Mouse (Mus musculus): ENCODE results near the gene Col9a2. TPM values are rescaled to one million over a fixed set of nuclear protein-coding genes. Genes with fewer than 3 reads are reported as not detected.

Gene Col9a2
- polyA plus RNA-seq, 1 experiment from 2014 or later = 8.3 TPM

DNA sequence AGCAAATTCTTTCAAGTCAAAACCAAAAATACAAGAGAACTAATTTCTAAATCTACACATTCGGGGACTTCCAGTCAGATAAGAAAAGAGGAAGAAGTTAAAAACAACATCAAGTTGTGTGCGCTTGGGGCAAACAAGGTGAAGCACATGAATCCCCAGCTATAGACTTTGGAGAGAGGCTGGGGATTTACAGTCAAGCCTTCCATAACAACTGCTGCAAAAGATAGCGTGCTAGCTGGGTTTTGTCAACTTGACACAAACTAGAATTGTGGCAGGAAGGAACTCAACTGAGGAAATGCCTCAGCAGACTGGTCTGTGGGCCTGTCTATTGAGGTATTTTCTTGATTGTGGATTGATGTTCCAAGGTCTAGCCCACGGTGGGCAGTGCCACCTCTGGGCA lies 34.5 kb upstream of the Col9a2 start:
- H3K36me3 ChIP-seq (ENCODE audit: control insufficient read depth, insufficient read depth, low read length) = no peaks in the 10 kb centered on the region
- no peaks in the 10 kb centered on the region for H3K27me3 ChIP-seq (ENCODE audit: control insufficient read depth, insufficient read depth, low read length)
- H3K4me1 ChIP-seq (ENCODE audit: control insufficient read depth, insufficient read depth, low read length) = peaks cover 39% of the 10 kb centered on the region
- DNase-seq (no peak), ATAC-seq (ENCODE audit: low FRiP score, low TSS enrichment) (no peak)
- no peak overlapping the region for H3K9ac ChIP-seq (replicated peaks; ENCODE audit: low read length)
- H3K4me3 ChIP-seq (replicated peaks; ENCODE audit: low read depth, low read length) = no peak overlapping the region
- no peaks in the 10 kb centered on the region for H3K9me3 ChIP-seq (ENCODE audit: control insufficient read depth, low read length)
- peak overlapping the region; percentile 79 for H3K27ac ChIP-seq (replicated peaks; ENCODE audit: low read depth, low read length)
- WGBS = 90% methylated on average over 4 of the region's 4 CpGs
- no peak overlapping the region for H3K4me2 ChIP-seq (ENCODE audit: low read length)

DNA sequence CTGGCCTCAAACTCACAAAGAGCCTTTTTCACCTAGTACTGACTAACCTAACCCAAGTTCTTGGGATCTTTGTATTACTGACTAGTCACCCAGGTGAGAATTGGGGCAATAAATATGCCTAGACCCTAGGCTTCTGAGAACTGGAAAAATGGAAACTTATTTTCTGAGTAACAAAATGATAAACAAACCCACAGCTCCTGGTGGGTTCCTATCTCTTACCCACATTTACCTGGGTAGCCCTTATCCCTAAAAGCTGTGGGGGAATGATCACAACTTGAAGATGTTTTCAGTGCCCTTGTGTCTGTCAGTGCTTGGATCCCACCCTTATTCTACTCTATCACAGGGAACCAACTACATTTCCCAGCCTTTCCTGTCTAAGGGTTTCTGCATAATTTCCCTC lies 32.2 kb upstream of the Col9a2 start:
- Histone ChIP-seq H3K36me3 (ENCODE audit: control insufficient read depth, insufficient read depth, low read length) (no peaks in the 10 kb centered on the region), H3K27me3 (ENCODE audit: control insufficient read depth, insufficient read depth, low read length) (no peaks in the 10 kb centered on the region), H3K4me3 (replicated peaks; ENCODE audit: low read depth, low read length) (no peak overlapping the region), H3K9me3 (ENCODE audit: control insufficient read depth, low read length) (no peaks in the 10 kb centered on the region), H3K9ac (replicated peaks; ENCODE audit: low read length) (no peak overlapping the region), H3K4me1 (ENCODE audit: control insufficient read depth, insufficient read depth, low read length) (peaks cover 30% of the 10 kb centered on the region), H3K27ac (replicated peaks; ENCODE audit: low read depth, low read length) (no peak overlapping the region), H3K4me2 (ENCODE audit: low read length) (no peak overlapping the region)
- DNase-seq (no peak), ATAC-seq (ENCODE audit: low FRiP score, low TSS enrichment) (no peak)

DNA sequence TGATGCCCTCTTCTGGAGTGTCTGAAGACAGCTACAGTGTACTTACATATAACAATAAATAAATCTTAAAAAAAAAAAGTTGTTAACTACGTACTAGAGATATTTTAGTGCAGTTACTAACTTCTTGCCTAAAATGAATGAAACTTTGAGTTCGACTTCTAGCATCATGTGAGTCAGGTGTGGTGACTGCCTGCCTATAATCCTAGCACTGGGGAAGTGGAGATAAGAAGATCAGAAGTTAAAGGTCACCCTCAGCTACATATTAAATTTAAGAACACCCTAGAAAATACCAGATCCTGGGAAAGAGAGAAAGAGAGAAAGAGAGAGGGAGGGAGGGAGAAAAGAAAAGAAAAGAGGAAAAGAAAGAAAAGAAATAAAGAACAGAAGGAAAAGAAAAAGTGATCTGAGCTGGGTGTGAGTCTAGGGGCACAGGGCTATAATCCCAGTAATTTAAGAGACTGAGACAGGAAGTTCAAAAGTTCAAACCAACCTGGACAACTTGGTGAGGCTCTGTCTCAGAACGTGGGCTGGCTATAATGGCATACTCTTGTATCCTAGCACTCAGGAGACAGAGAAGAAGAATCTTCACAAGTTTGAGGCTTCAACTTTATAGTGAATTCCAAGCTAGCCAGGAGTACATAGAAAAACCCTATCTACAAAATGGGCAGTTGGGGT lies 31.0 kb upstream of the Col9a2 start:
- Histone ChIP-seq H3K36me3 (ENCODE audit: control insufficient read depth, insufficient read depth, low read length) (no peaks in the 10 kb centered on the region), H3K27me3 (ENCODE audit: control insufficient read depth, insufficient read depth, low read length) (no peaks in the 10 kb centered on the region), H3K9me3 (ENCODE audit: control insufficient read depth, low read length) (no peaks in the 10 kb centered on the region), H3K4me3 (replicated peaks; ENCODE audit: low read depth, low read length) (no peak overlapping the region), H3K4me2 (ENCODE audit: low read length) (no peak overlapping the region), H3K9ac (replicated peaks; ENCODE audit: low read length) (no peak overlapping the region), H3K4me1 (ENCODE audit: control insufficient read depth, insufficient read depth, low read length) (peaks cover 18% of the 10 kb centered on the region), H3K27ac (replicated peaks; ENCODE audit: low read depth, low read length) (no peak overlapping the region)
- ATAC-seq (ENCODE audit: low FRiP score, low TSS enrichment) = no peak
- no peak for DNase-seq
- WGBS = 84% methylated on average over 3 of the region's 3 CpGs

DNA sequence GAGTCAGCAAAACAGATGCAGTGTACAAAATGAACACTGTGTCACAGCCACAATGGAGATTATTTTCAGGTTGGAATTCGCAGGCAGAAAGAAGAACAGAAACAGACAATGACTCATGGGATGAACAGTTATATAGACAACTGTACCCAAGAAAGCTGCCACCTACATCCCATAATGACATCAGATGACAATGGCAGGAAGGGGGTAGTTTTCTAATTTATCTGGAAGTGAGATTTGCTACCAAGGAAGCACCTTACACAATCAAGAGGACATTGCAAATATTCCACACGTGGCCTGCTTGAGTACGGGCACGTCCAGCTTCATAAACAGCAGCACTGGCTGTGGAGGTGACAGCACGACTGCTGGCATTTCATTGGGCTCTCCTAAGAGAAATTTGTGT lies 30.0 kb upstream of the Col9a2 start:
- DNase-seq = no peak
- H3K36me3 ChIP-seq (ENCODE audit: control insufficient read depth, insufficient read depth, low read length) = no peaks in the 10 kb centered on the region
- no peaks in the 10 kb centered on the region for H3K9me3 ChIP-seq (ENCODE audit: control insufficient read depth, low read length)
- 88% methylated on average over 5 of the region's 5 CpGs for WGBS
- H3K27ac ChIP-seq (replicated peaks; ENCODE audit: low read depth, low read length) = no peak overlapping the region
- no peak overlapping the region for H3K4me3 ChIP-seq (replicated peaks; ENCODE audit: low read depth, low read length)
- peaks cover 10% of the 10 kb centered on the region for H3K4me1 ChIP-seq (ENCODE audit: control insufficient read depth, insufficient read depth, low read length)
- H3K9ac ChIP-seq (replicated peaks; ENCODE audit: low read length) = no peak overlapping the region
- no peaks in the 10 kb centered on the region for H3K27me3 ChIP-seq (ENCODE audit: control insufficient read depth, insufficient read depth, low read length)
- no peak for ATAC-seq (ENCODE audit: low FRiP score, low TSS enrichment)
- H3K4me2 ChIP-seq (ENCODE audit: low read length) = no peak overlapping the region

DNA sequence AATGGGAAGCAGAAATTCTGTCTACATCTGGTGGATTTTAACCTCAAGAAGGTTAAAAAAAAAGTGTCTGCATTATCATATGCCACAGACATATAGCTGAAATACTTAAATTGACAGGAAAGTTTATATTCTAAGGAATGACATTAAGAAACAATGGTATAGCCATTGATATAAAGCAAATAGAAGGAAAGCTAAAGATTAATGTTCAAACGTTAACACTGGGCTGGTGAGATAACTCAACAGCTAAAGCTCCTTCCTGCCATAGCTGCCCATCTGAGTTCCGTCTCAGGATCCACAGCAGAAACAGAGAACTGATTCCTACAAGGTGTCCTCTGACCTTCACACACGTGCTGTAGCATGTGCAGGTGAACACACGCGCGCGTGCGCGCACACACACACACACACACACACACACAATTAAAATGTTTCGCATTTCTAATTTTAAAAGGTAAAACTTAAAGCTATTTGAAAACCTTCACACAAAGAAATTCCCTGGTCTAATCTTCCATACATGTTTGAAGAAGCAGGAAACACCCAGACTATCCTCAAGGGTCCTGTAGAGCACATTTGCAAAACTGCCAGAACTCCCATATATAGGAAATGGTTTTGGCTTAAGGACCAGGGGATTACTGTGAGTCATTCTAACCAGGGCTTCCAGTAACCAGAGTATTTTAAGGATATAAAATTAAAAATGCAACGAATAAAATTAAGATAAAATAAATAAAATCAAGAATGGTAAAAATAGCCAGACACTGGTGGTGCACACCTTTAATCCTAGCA lies 28.2 kb upstream of the Col9a2 start:
- DNase-seq (no peak), ATAC-seq (ENCODE audit: low FRiP score, low TSS enrichment) (no peak)
- H3K4me3 ChIP-seq (replicated peaks; ENCODE audit: low read depth, low read length) = no peak overlapping the region
- no peak overlapping the region for H3K9ac ChIP-seq (replicated peaks; ENCODE audit: low read length)
- H3K4me2 ChIP-seq (ENCODE audit: low read length) = no peak overlapping the region
- H3K4me1 ChIP-seq (ENCODE audit: control insufficient read depth, insufficient read depth, low read length) = peaks cover 20% of the 10 kb centered on the region
- no peak overlapping the region for H3K27ac ChIP-seq (replicated peaks; ENCODE audit: low read depth, low read length)
- H3K9me3 ChIP-seq (ENCODE audit: control insufficient read depth, low read length) = no peaks in the 10 kb centered on the region
- no peaks in the 10 kb centered on the region for H3K36me3 ChIP-seq (ENCODE audit: control insufficient read depth, insufficient read depth, low read length)
- WGBS = 87% methylated on average over 11 of the region's 11 CpGs
- no peaks in the 10 kb centered on the region for H3K27me3 ChIP-seq (ENCODE audit: control insufficient read depth, insufficient read depth, low read length)

DNA sequence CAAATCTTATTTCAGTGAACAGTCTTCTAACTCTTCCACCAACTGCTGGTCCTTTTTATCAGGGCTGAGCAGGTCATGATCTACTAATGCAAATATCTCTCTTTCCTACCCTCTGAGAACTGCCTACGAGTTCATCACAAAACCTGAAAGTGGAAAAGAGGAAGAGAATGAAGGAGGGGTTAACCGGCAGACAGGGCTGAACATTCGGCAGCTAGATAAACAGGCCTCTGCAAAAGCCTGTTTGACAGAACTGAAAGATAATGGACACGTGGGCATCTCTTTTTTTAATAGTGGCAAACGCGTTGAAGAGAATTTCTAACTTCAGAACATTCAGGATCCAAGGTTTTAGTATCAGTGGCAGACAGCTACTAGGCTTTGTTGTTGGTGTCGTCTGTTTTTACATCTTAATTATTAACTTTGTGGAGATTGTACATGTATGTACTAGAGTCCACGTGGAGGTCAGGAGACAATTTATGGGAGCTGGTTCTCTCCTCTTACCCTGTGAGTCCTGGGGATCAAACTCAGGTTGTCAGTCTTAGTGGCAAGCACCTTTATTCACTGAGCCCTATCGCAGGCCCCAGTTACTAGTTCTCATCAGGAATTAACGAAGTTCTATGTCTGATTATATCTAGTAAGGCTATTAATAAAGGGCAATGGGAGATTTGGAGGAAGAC lies 24.5 kb upstream of the Col9a2 start:
- WGBS = 83% methylated on average over 10 of the region's 10 CpGs
- H3K36me3 ChIP-seq (ENCODE audit: control insufficient read depth, insufficient read depth, low read length) = no peaks in the 10 kb centered on the region

DNA sequence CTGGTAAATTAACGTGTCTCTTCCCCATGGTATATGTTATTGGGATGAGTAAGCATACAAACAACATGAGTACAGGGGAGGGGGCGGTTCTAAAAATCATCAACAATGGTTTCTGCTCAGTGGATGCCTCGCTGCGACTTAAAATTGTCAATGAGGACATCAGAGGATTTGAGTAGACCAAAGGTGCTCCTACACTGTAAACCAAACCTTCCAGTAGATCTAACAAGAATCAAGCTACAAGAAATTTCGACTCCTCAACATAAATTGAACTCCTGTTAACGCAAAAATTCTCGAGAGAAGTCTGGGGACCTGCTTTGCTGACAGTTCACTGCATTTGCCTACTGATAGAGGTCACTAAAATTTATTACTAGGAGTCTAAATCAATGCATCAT lies 23.9 kb upstream of the Col9a2 start:
- Histone ChIP-seq H3K4me2 (ENCODE audit: low read length) (peak overlapping the region; percentile 79), H3K9ac (replicated peaks; ENCODE audit: low read length) (no peak overlapping the region; the same call in 1 of the 2 replicates), H3K27me3 (ENCODE audit: control insufficient read depth, insufficient read depth, low read length) (no peaks in the 10 kb centered on the region), H3K9me3 (ENCODE audit: control insufficient read depth, low read length) (no peaks in the 10 kb centered on the region), H3K4me3 (replicated peaks; ENCODE audit: low read depth, low read length) (peak overlapping the region; percentile 90), H3K27ac (replicated peaks; ENCODE audit: low read depth, low read length) (no peak overlapping the region), H3K4me1 (ENCODE audit: control insufficient read depth, insufficient read depth, low read length) (peaks cover 18% of the 10 kb centered on the region), H3K36me3 (ENCODE audit: control insufficient read depth, insufficient read depth, low read length) (no peaks in the 10 kb centered on the region)
- DNase-seq (no peak), ATAC-seq (ENCODE audit: low FRiP score, low TSS enrichment) (no peak)
- WGBS = 85% methylated on average over 7 of the region's 7 CpGs

More for the DNA sequence above, 24.5 kb upstream of the Col9a2 start:
- no peak for ATAC-seq (ENCODE audit: low FRiP score, low TSS enrichment)
- Histone ChIP-seq H3K9me3 (ENCODE audit: control insufficient read depth, low read length) (no peaks in the 10 kb centered on the region), H3K27ac (replicated peaks; ENCODE audit: low read depth, low read length) (no peak overlapping the region), H3K9ac (replicated peaks; ENCODE audit: low read length) (no peak overlapping the region), H3K4me1 (ENCODE audit: control insufficient read depth, insufficient read depth, low read length) (peaks cover 18% of the 10 kb centered on the region), H3K27me3 (ENCODE audit: control insufficient read depth, insufficient read depth, low read length) (no peaks in the 10 kb centered on the region), H3K4me3 (replicated peaks; ENCODE audit: low read depth, low read length) (peak overlapping the region; percentile 90; the same call in 1 of the 2 replicates), H3K4me2 (ENCODE audit: low read length) (peak overlapping the region; percentile 79)
- no peak for DNase-seq

DNA sequence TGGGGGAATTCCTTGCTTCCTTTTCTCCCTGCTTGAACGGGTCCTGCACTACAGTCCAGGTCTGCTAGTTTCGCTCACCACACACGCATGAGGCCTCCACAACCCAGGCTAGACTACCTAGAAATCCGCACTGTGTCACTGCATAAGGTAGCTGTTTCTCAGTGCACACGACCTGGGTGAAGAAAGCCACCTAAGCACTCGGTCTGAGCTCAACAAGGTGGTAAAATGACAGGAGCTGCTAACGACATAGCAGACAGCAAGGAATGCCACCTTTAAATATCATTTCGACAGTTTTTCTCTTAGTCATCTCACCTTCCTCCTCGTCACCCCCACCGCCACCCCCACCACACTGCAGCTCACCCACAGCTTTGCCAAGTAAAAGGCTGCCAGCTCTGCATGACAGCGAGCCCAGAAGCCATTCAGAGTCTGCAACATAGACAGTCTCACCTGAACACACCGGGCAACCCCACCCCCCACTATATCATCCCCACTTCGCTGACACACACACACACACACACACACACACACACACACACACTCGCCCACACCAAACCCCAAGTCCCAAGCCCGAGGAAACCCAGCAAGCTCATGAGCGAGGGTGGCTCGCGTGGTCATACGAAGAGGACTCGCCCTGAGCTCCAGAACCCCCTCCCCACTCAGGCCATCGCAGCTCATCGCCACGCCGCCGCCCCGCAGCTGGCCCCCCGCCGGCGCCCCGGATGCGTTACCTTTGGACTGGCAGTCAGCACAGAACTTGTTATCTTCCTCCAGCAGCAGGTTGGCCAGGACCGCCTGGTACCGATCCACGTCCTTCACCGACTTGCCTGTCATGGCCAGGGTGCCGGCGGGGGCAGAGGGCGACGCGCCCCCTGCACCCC lies 22.9 kb upstream of the Col9a2 start:
- H3K4me1 ChIP-seq (ENCODE audit: control insufficient read depth, insufficient read depth, low read length) = peaks cover 18% of the 10 kb centered on the region
- 5% methylated on average over 40 of the region's 40 CpGs for WGBS
- peak; percentile 33 for DNase-seq
- H3K4me3 ChIP-seq (replicated peaks; ENCODE audit: low read depth, low read length) = peak overlapping the region; percentile 90
- peak overlapping the region; percentile 79 for H3K4me2 ChIP-seq (ENCODE audit: low read length)
- H3K9ac ChIP-seq (replicated peaks; ENCODE audit: low read length) = peak overlapping the region; percentile 84
- no peaks in the 10 kb centered on the region for H3K27me3 ChIP-seq (ENCODE audit: control insufficient read depth, insufficient read depth, low read length)
- no peaks in the 10 kb centered on the region for H3K36me3 ChIP-seq (ENCODE audit: control insufficient read depth, insufficient read depth, low read length)
- ATAC-seq (ENCODE audit: low FRiP score, low TSS enrichment) = peak; percentile 41
- H3K27ac ChIP-seq (replicated peaks; ENCODE audit: low read depth, low read length) = peak overlapping the region; percentile 81
- H3K9me3 ChIP-seq (ENCODE audit: control insufficient read depth, low read length) = no peaks in the 10 kb centered on the region
